Mouse (Mus musculus) brain, adult 2 months (tissue): Measurements from ENCODE around the gene Idh3a.
"Not testable (repeated sequence)": the region's sequence is repeated elsewhere in the genome, so short reads cannot be mapped to it uniquely, and the experiment has no call there.

ENCODE experiments used
- DNase-seq: peaks from one replicate; pipeline ENCODE4 v3.0.0; 2011; ENCODE audit warnings: low read depth, low spot score

Idh3a gene

DNA sequence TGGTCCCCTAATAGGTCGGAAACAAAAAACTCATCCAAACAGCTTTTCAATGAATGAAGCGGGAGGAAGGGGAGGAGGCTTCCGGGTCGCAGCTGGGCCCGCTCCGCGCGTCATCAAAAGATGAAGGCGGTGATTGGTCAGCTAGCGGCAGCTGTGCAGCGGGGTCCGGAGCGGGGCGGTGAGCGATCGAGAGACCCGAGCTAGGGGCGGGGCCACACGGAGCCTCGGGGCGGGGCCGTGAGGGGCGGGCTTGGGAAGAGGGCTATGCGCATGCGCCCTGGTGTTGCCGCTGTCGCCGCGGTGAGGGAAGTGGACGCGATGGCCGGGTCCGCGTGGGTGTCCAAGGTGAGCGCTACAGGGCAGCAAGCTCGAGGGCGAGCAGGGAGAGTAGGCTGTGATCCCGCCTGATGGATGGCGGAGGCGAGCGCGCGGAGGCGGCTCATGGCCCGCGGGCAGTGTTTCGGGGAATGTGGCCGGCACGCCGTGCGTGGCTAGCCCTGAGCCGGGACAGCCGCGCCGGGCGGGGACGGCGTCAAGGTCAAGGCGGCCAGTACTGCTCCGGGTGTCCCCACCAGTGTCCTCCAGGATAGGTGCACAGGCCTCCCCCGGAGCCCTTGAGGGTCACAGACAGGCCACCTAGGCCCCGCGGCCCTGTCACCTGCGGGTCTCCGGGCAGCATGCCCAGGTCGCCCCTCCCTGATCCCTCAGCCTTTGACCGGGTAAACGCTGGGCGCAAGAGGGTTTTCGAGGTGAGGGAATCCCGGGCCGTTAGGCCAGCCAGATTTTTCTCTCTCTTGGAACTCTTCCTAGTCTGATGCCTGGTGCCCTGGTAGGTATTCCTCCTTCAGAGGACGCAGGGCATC is at the start of gene Idh3a:
Gene Idh3a, plus strand, starts transcription at position 136 of the 863 bp plus-strand sequence.
- DNase-seq, result peak; percentile 97

- peak; percentile 79 for DNase-seq
Observed at GRCm38 (mm10) chr9:54537030-54537429, 49.1 kb upstream of the Idh3a start.

- DNase-seq, result no peak
Observed at GRCm38 (mm10) chr9:54537480-54537879, 48.7 kb upstream of the Idh3a start.

DNA sequence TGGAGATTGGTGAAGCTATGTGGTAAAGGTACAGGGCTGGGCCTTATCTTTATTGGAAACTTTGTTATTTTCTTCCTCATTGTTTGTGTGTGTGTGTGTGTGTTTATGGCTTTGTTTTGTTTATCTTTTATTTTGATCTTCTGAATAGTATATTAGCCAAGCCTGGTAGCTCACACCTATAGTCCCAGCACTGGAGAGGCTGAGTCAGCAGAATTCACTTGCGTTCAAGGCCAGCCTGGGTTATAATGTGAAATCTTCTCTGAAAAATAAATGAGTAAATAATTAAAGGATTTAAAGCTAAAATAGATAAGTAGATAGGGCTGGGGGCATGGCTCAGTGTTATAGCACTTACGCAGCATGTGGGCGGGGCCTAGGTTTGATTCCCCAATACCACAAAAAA is 47.9 kb upstream of the Idh3a start:
- no peak for DNase-seq

DNA sequence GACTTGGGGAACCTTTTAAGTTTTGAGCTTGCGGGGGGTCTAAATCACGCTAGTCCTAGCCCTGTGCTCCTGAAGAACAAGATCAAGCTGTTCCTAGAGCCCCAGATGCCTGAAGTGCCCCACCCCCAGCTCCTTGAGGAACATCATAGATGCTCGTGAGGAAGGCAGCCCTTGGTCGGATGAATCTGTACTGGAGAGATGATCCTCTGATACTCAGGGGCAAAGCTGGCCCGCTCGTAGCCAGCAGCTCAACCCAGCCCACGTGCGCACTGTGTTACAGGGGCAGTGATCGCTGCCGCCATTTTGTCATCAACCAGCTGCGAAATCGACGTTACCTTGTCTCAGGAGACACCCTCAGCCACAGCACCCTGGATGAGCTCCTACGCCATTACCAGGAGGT is 47.5 kb upstream of the Idh3a start, which contains the start of gene Sh2d7:
Gene Sh2d7, plus strand, starts transcription at position 301 of the 400 bp plus-strand sequence.
- no peak for DNase-seq

GRCm38 (mm10) chr9:54540801-54541200 is 45.3 kb upstream of the Idh3a start:
- DNase-seq, result no peak

- no peak for DNase-seq
Observed at GRCm38 (mm10) chr9:54544212-54544953, 41.8 kb upstream of the Idh3a start.

DNA sequence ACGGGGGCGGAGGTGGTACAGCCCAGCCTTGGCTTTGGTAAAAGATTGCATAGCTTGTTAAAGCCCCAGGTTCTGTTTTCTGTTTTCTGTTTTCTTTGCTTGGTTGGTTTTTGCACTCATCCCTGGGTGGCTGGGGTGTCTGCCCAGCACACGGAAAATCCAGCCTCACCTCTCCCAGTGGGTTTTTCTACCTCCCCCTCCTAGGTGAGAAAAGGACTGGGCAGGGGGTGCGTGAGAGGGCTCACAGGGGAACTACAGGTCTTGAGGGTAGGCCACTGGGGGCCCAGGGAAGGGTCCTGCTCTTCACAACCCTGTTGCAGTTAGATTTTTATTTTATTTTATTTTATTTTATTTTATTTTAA is 41.2 kb upstream of the Idh3a start:
- no peak for DNase-seq

DNA sequence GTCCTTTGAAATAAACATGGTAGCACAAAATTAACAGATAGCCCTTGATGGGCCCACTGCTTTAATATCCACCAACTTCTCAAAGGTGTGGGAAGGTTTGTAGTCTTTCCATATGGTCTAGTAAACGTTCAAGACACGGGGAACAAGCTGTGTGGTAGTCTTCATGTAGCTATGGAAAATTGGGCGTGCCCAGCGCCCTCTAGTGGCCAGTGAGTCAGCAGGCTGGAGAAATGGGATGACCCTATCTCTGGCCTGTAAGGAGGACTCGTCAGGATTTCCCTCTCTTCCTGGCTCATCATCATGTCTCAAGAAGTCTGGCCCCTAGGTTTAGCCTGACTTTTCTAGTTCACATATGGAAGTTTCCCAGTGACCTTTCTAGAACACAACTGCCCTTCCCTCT is 38.6 kb upstream of the Idh3a start:
- peak; percentile 81 for DNase-seq

GRCm38 (mm10) chr9:54549433-54549832 is 36.7 kb upstream of the Idh3a start:
- DNase-seq, result no peak

DNA sequence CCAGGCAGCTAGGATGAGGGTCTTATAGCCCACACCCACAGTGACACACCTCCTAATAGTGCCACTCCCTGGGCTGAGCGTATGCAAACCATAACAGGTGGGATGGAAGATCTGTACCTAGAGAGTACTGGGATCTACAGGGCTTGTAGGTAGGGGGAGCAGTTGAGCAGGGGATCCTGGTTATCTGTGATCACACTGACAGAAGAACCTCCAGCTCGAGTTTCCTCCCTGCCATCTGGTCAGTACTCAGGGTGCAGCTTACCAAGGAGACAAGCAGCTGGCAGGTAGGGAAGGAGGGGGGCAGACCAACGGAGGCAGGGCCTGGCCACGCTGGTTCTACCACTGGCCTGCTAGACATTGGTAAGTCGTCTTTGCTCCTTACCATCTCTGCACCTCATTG is 33.7 kb upstream of the Idh3a start:
- DNase-seq, result peak; percentile 92

GRCm38 (mm10) chr9:54555044-54555443 is 31.1 kb upstream of the Idh3a start:
- peak; percentile 31 for DNase-seq

DNA sequence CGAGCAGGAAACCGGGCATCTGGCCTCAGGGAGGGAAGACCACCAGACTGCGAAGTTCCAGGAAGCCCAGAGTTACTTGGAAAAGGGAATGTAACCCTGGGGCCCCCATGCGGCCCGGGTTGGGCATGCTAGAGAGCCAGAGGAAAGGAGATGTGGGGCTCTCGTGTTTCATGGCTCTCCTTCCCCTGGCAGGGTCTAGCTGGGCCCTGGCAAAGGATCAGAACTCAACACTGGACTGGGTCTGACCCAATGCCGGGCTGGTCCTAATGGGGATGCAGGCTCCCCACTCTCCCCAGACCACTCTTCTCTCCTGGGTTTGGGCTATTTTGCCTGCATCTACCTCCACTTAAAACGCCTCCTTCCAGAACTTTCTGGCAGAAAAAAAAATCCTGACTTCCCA is 27.4 kb upstream of the Idh3a start:
- no peak for DNase-seq

DNA sequence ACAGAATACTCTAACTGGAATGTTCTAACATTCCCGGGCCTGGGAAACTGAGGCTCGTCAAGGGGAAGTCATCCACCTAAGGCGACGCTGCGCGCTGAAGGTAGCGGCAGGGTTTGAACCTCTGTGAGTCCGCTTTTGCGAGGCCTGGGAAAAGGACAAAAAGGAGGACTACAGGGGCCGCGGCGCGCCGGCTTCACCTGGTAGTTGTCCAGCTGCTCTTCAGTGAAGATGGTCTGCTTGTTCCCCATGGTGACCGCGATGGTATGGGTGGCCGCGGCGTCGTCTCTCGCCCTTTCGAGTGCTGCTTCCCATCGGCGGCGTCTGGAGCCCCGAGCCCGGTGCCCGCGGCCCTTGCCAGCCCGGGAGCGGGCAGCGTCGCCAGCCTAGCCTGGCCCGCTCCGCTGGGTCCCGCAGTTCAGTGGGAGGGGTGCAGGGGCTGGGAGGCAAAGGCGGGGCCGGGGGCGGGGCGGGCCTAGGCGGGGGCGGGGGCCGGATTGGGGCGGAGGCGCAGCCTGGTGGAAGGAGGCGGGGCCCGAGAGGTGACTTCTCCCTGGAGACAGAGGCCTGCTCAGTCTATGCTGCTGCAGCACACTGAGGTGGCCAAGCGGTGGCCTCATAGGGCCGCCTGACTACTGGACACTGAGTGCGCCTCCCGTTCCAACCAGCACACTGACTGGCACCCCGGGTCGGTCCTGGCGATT is 26.2 kb upstream of the Idh3a start, which contains the start of gene Cib2:
Gene Cib2, minus strand, starts transcription at position 448 of the 701 bp plus-strand sequence.
- DNase-seq, result peak; percentile 93

DNA sequence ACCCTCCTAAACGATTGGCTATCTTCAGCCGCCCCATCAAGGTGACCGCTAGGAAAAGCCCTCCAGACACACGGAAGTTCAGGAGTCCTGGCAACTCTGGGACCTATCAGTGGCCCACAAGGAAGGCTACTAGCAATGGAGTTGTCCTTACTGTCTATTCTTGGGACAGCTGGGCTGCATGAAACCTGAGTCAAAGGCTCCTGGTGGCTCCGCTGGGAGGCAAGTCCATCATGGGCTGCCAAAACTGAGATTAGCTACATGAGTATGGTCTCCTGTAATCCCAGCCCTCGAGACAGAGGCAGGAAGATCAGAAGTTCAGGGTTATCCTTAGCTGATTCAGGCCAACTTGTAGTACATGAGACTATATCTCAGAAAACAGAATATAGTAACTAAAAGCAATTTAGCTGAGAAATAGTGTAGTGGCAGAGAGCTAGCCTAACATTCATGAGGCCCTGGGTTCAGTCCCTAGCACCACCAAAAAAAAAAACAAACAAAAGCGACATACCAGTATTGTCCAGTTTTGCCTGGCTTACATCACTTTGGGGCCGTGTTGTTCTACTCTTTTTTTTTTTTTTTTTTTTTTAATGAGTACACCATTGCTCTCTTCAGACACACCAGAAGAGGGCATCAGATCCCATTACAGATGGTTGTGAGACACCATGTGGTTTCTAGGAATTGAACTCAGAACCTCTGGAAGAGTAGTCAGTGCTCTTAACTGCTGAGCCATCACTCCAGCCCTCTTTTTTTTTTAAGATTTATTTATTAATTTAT is 25.1 kb upstream of the Idh3a start:
- DNase-seq, result no peak

GRCm38 (mm10) chr9:54566958-54567357 is 19.2 kb upstream of the Idh3a start:
- DNase-seq, result no peak

- DNase-seq, result peak; percentile 31
Observed at GRCm38 (mm10) chr9:54568732-54569131, 17.4 kb upstream of the Idh3a start.

DNA sequence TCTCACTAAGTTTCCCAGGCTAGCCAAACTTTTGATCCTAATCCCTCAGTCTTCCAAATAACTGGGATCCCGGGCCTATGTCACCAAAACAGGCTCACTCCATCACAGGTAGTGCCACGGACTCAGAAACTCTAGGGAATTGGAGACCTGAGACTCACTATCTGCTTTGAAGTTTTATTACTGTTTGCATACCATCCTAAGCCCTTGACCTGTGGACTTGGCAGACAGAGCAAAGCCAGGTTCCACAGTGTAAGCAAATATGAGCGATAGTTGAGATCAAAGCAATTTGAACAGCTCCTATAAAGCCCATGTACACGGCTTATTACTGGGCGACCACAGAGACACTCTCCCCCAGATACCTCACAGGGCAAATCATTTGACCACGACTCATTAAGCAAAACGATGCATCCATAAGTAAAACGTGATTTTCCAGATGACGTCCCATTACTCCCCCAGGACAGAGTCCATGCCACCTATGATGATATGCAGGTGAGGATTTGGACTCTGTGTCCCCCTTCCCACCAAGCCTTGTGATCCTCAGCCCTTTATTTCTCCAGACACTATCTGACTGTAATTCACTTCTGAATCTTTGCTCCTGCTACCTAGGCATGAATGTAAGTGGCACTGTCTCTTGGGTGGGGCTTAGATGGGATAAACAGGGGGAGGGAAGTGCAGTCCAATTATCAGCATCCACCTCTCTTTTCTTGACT is 14.8 kb upstream of the Idh3a start:
- DNase-seq, result no peak

GRCm38 (mm10) chr9:54583712-54584111 is 2.4 kb upstream of the Idh3a start:
- DNase-seq, result no peak

- not testable (repeated sequence) for DNase-seq
Observed at GRCm38 (mm10) chr9:54584127-54584526, 2.0 kb upstream of the Idh3a start.

GRCm38 (mm10) chr9:54585839-54586198 is 315 bp upstream of the Idh3a start:
- DNase-seq, result no peak
